Mouse (Mus musculus) megakaryocyte, embryonic 14.5 days (primary cell): ENCODE data around the gene D330020A13Rik. TPM values are rescaled to one million over a fixed set of nuclear protein-coding genes. Genes with fewer than 3 reads are reported as not detected.
"Not testable (repeated sequence)": the region's sequence is repeated elsewhere in the genome, so short reads cannot be mapped to it uniquely, and the experiment has no call there.

Experiments
- H3K27me3 ChIP-seq: replicated peaks from 2 replicates; pipeline ENCODE3; 2012; ENCODE audit warnings: inconsistent platforms
- H3K36me3 ChIP-seq: replicated peaks from 2 replicates; pipeline ENCODE3; 2012; ENCODE audit warnings: low read length, inconsistent platforms, mixed read lengths
- H3K4me1 ChIP-seq: 2 replicates; pipeline ENCODE4 v1.6.1; 2012; ENCODE audit warnings: inconsistent platforms
- H3K4me3 ChIP-seq: replicated peaks from 2 replicates; pipeline ENCODE3; 2012; ENCODE audit warnings: moderate library complexity, mild to moderate bottlenecking, inconsistent platforms
- H3K9me3 ChIP-seq: 2 replicates; pipeline ENCODE4 v1.6.1; 2012; ENCODE audit warnings: inconsistent platforms
- FLI1 ChIP-seq: IDR thresholded peaks from 2 replicates; pipeline ENCODE4 v1.6.1; 2012; ENCODE audit warnings: low read length, inconsistent platforms, mixed read lengths
- GATA1 ChIP-seq: IDR thresholded peaks from 3 replicates; pipeline ENCODE4 v1.6.1; 2012; ENCODE audit warnings: mixed read lengths, low read length, inconsistent platforms, borderline replicate concordance
- polyA plus RNA-seq: library from polyadenylated mRNA; stranded (reverse); fragments of >175 nt; gene quantifications from 2 replicates; pipeline ENCODE4 v1.2.3, GENCODE M21; 2012; ENCODE audit warnings: low replicate concordance; ENCODE audit not compliant: insufficient read depth

Gene D330020A13Rik
- polyA plus RNA-seq, 1 experiment, result not detected

DNA sequence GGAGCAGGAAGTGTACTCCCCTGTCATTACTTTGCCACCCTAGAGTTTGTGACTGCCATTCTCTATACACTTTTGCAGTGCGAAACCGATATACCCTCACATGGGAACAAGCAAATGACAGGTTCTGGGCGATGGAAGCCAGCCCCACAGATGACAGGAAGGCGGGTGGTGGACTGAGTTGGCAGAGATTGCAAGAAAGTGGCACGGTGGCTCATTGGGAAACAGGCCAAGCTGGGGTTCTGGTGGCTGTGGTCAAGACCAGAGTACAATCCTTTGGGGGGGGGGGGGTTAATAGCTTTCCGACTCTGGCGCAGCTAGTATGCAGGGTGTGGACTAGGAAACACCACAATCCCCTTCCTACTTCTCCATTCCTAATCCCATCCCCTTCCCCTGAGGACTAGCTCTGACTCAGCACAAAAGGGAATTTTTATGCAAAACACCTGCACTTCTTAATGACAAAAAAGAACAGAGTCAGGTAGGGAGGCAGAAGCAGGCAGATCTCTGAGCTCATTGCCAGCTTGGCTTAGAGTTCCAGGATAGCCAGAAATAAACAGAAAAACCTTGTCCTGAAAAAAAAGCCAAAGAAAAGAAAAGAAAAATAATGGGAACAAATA, 2.7 kb upstream of the D330020A13Rik start:
- Histone ChIP-seq H3K4me1 (peaks cover 14% of the 10 kb centered on the region), H3K9me3 (peaks cover 7% of the 10 kb centered on the region; the same call in 1 of the 2 replicates), H3K36me3 (no peaks in the 10 kb centered on the region), H3K27me3 (peaks cover 79% of the 10 kb centered on the region), H3K4me3 (no peak overlapping the region)
- TF ChIP-seq FLI1, result no peak
- no peak for TF ChIP-seq GATA1

DNA sequence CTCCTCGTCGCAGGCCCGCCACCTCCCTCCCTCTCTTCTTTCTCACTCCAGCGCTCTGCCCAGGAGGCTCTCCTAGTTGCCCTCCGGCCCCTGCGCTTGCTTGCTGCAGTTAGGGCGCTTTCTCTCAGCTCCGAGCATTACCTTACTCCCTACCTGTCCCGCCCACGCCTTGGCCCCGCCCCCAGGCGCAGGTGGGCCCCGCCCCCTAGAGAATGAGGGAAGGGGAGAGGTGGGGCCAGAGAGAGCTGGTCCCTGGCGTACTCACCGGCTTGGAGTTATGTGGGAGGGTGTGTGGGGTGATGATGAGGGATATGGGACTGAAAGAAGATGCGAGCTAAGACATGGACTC, 595 bp downstream of the D330020A13Rik start:
- peaks cover 19% of the 10 kb centered on the region for H3K9me3 ChIP-seq
- peak overlapping the region; percentile 91 for H3K4me3 ChIP-seq
- peaks cover 66% of the 10 kb centered on the region for H3K27me3 ChIP-seq
- H3K36me3 ChIP-seq, result no peaks in the 10 kb centered on the region
- peaks cover 14% of the 10 kb centered on the region for H3K4me1 ChIP-seq
- no peak for TF ChIP-seq FLI1
- TF ChIP-seq GATA1, result no peak

- not testable (repeated sequence) for H3K36me3 ChIP-seq, H3K4me3 ChIP-seq
- peaks cover 14% of the 10 kb centered on the region for H3K4me1 ChIP-seq
- peaks cover 19% of the 10 kb centered on the region for H3K9me3 ChIP-seq
- peaks cover 67% of the 10 kb centered on the region for H3K27me3 ChIP-seq
Observed at GRCm38 (mm10) chr6:120296589-120296988, 2.4 kb downstream of the D330020A13Rik start.

DNA sequence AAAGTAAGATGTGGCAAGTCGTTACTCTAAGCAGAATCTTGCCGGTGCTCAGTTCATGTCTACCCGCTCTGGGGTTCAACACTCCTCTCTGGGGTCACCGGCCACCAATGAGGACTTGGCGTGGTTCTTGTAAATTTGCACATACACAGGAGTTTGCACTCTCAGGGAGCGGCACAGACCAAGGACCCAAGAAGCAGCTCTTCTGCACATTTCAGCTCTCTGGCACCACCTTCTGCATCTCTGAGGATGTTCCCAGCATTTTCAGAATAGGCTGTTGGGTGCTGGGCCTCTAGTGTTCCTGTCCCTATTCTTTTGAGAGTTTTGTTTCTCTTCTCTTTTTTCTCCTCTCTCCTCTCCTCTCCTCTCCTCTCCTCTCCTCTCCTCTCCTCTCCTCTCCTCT, 7.0 kb downstream of the D330020A13Rik start:
- no peak for TF ChIP-seq GATA1
- Histone ChIP-seq H3K4me1 (no peaks in the 10 kb centered on the region), H3K27me3 (peaks cover 55% of the 10 kb centered on the region), H3K36me3 (no peaks in the 10 kb centered on the region), H3K4me3 (no peak overlapping the region), H3K9me3 (peaks cover 14% of the 10 kb centered on the region)

- peaks cover 52% of the 10 kb centered on the region for H3K27me3 ChIP-seq
- peaks cover 3% of the 10 kb centered on the region; the same call in 1 of the 2 replicates for H3K9me3 ChIP-seq
- no peaks in the 10 kb centered on the region for H3K36me3 ChIP-seq
- peaks cover 3% of the 10 kb centered on the region; the same call in 1 of the 2 replicates for H3K4me1 ChIP-seq
- no peak overlapping the region for H3K4me3 ChIP-seq
- TF ChIP-seq GATA1 (no peak), FLI1 (no peak)
Observed at GRCm38 (mm10) chr6:120302755-120303316, 8.7 kb downstream of the D330020A13Rik start.

GRCm38 (mm10) chr6:120306859-120307594, 12.9 kb downstream of the D330020A13Rik start:
- Histone ChIP-seq H3K27me3 (peaks cover 50% of the 10 kb centered on the region), H3K9me3 (no peaks in the 10 kb centered on the region), H3K36me3 (no peaks in the 10 kb centered on the region), H3K4me3 (no peak overlapping the region), H3K4me1 (peaks cover 8% of the 10 kb centered on the region)
- TF ChIP-seq GATA1 (no peak), FLI1 (no peak)

DNA sequence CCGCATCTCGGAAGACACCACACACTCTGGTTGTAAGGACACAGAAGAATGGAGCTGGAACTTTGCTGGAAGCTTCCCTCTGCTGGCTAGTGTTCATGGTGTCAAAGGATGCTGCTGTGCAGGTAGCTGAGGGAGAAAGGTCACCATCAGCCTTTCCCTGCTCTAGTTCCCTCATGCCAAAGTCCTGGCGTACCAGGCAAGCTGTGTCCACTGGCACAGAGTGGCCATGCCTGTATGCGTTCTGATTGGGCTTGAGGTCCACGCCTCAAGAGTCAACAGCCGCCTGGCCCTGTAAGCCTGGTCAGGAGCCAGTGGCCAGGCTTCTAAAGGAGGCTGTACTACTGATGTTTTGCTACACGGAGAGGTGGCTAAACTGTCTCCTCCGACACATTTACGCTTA, 15.2 kb downstream of the D330020A13Rik start:
- no peak for TF ChIP-seq FLI1
- no peak for TF ChIP-seq GATA1
- H3K4me1 ChIP-seq, result peaks cover 13% of the 10 kb centered on the region
- H3K27me3 ChIP-seq, result peaks cover 30% of the 10 kb centered on the region
- no peaks in the 10 kb centered on the region for H3K36me3 ChIP-seq
- H3K4me3 ChIP-seq, result no peak overlapping the region
- no peaks in the 10 kb centered on the region for H3K9me3 ChIP-seq

DNA sequence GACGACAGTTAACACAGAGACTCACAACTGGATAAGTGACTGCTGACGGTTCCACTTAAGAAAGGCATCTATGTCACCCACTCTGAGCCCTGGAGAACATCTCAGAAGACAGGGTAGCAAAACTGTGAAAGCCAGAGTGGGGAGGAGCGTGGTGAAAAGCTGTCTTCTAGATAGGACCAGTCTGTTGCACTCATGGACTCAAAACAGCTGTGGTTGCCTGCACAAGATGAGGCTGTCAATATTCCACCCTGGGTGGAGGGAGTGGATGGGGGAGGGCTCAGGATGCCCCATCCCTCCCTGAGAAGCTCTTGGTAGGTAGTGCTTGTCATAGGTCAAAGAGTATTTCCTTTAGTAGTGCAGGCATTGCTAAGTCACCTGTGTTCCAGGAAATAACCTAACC, 15.6 kb downstream of the D330020A13Rik start:
- peaks cover 13% of the 10 kb centered on the region for H3K4me1 ChIP-seq
- TF ChIP-seq FLI1, result no peak
- TF ChIP-seq GATA1, result no peak
- H3K9me3 ChIP-seq, result no peaks in the 10 kb centered on the region
- no peak overlapping the region for H3K4me3 ChIP-seq
- H3K27me3 ChIP-seq, result peaks cover 29% of the 10 kb centered on the region
- no peaks in the 10 kb centered on the region for H3K36me3 ChIP-seq

GRCm38 (mm10) chr6:120312443-120312842, 18.3 kb downstream of the D330020A13Rik start:
- no peak for TF ChIP-seq FLI1
- no peak for TF ChIP-seq GATA1
- H3K36me3 ChIP-seq, result no peaks in the 10 kb centered on the region
- H3K27me3 ChIP-seq, result peaks cover 17% of the 10 kb centered on the region
- no peaks in the 10 kb centered on the region for H3K9me3 ChIP-seq
- H3K4me3 ChIP-seq, result no peak overlapping the region
- H3K4me1 ChIP-seq, result peaks cover 10% of the 10 kb centered on the region

DNA sequence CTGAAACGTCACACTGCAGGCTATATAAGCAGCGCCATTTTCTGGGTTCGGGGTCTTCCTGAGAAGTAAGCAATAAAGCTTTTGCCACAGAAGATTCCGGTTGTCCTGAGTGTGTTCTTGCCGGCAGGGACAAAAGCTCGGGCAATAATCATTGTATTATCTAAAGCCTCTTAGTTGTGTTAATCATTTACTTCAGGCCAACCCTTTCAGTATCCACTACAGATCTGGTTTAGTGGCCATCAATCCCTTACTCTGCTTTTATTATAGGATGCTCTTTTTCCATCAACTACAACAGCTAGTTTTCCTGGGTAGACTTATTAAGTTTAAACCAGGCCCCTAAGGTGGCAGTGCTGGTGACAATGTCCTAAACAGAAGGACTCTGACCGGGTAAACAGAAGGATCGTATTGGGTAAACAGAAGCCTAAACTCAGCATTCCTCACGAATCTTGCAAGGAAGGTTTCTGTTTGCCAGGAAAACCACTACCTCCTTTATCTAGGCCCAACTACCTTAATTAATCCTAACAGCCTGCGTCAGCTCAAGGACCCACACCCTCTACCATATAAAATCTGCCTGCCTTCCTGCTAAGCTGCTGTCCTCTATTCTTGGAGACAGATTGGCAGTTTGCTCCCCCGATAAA, 24.3 kb downstream of the D330020A13Rik start:
- Histone ChIP-seq H3K4me1 (no peaks in the 10 kb centered on the region), H3K27me3 (peaks cover 7% of the 10 kb centered on the region), H3K4me3 (no peak overlapping the region), H3K36me3 (peaks cover 4% of the 10 kb centered on the region), H3K9me3 (no peaks in the 10 kb centered on the region)
- TF ChIP-seq FLI1 (no peak), GATA1 (no peak)
